Mouse (Mus musculus) monocyte, adult 5-6 weeks (primary cell): ENCODE measurements around the gene Gm13199. TPM values are rescaled to one million over a fixed set of nuclear protein-coding genes. Genes with fewer than 3 reads are reported as not detected.

Experiments used
- ATAC-seq: fragments of 153-309, 156-312 bp; replicated peaks from 2 replicates; pipeline ENCODE4 v1.8.0; 2017; ENCODE audit warnings: mild to moderate bottlenecking; ENCODE audit not compliant: low TSS enrichment, insufficient number of reproducible peaks, severe bottlenecking, poor library complexity, low FRiP score
- total RNA-seq: library from RNA; stranded (forward); fragments of 200-1000, 200-491, 200-594 nt; gene quantifications from 3 replicates; pipeline ENCODE4 v1.2.3, GENCODE M21; 2017

The Gm13199 gene
- not detected in 3 replicates for total RNA-seq

GRCm38 (mm10) chr2:5862834-5863233, at the start of gene Gm13199:
Gm13199 (minus strand) TSS chr2:5862934.
- no peak for ATAC-seq

- ATAC-seq = no peak
These were observed 48.7 kb upstream of the Gm13199 start for GRCm38 (mm10) chr2:5911282-5911965.

- peak; percentile 64 for ATAC-seq
These were observed 43.9 kb upstream of the Gm13199 start for GRCm38 (mm10) chr2:5906625-5907024.

- ATAC-seq = no peak
These were observed 43.4 kb upstream of the Gm13199 start for GRCm38 (mm10) chr2:5906092-5906491.

- peak; percentile 41; the same call in 1 of the 2 replicates for ATAC-seq
These were observed 37.4 kb upstream of the Gm13199 start for GRCm38 (mm10) chr2:5900145-5900544.

- ATAC-seq = peak; percentile 99
These were observed 32.3 kb upstream of the Gm13199 start, which contains the start of gene Sec61a2 for GRCm38 (mm10) chr2:5894843-5895570. Sec61a2 (minus strand) TSS chr2:5895432.

DNA sequence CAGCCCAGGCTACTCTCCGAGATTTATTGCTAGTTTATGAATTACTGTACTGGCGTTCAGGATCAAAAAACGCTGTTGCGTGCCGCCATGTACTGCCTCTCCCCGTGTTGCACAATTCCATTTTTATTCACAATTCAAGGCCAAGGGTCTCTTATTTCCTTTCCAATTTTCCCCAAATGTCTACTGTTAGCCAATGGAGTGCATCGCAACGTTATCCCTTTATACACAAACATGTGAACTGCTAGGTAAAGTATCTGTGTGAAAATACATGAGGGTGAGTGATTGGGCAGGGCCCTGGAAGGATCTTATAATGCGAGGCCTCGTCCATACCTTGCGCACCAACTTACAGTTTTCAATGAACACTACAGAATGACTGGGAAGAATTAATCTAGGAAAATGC, 31.6 kb upstream of the Gm13199 start:
- ATAC-seq = no peak

GRCm38 (mm10) chr2:5889412-5889811, 26.7 kb upstream of the Gm13199 start:
- ATAC-seq = no peak

- ATAC-seq = no peak
These were observed 26.1 kb upstream of the Gm13199 start for GRCm38 (mm10) chr2:5888865-5889264.

DNA sequence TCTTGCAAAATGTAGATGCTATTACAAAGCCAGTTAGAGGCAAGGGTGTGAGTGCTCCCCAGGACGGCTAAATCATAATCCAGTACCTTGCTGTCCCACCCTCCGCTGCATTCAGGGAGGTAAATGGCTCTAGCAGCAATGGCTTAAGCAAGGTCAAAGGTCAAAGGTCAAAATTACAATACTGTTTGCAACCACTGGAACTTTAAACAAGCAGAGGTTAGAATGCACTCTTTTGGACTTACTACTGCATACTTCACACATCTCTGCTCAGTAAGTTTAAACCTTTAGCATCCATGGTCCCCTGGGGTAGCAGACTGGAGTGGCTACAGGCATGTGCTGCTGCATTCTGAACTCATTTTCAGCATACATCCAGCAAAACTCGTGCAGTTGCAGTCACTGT, 14.7 kb upstream of the Gm13199 start:
- ATAC-seq = no peak

DNA sequence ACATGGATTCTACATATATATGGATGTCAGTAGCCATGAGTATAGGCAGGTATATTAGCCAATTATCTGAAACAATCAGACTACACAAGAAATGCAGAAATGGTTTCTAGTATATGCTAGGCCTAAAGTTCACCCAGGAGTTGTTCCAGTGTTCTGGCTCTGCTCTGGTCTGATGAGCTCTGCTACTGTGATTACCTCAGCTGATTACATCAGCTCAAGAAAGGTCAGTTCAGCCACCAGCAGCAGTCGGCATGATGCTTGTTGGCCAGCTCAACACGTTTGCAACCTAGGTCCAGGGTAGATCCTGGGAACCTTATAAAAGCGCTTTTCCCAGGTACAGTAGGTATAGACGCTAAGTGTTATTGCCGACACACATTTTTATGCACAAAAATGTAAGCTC, 7.0 kb upstream of the Gm13199 start:
- no peak for ATAC-seq

DNA sequence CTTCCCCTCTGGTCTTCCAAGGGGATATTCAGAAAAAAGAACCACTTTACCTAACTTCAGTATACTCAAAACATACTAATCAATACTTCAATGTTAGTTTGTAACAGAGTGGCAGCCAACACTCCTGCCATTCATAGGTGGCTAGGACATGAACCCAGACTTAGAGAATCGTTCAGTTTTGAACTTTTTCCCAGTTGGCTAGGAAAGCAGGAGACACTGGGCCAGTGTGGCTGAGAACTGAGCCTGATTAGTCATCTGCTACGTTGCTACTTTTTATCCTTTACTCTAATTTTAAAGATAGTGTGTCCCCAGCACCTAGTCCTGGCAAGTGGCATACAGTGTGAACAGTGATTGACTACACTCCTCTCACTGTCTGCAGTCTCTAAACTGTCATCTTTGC, 4.9 kb upstream of the Gm13199 start:
- ATAC-seq = no peak

- no peak for ATAC-seq
These were observed 10.9 kb downstream of the Gm13199 start for GRCm38 (mm10) chr2:5851866-5852265.

GRCm38 (mm10) chr2:5851116-5851515, 11.6 kb downstream of the Gm13199 start:
- no peak for ATAC-seq

DNA sequence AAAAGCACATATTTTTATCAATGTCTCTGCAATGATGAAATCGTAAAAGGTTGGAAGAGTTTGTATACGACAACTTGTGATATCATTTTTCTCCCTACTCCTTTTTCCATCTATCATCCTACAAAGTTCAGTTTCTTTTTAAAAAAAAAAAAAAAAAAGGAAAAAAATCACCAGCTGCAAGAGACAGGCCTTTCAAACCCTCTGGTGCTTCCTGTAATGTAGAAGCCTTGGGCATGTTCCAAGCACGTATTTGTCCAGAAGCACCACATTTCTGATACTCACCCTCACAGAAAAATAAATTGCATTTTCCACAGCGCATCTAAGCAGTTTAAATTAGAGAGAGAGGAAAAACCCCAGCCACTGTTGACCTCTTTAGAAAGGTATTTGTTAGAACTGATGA, 16.9 kb downstream of the Gm13199 start:
- ATAC-seq = no peak

DNA sequence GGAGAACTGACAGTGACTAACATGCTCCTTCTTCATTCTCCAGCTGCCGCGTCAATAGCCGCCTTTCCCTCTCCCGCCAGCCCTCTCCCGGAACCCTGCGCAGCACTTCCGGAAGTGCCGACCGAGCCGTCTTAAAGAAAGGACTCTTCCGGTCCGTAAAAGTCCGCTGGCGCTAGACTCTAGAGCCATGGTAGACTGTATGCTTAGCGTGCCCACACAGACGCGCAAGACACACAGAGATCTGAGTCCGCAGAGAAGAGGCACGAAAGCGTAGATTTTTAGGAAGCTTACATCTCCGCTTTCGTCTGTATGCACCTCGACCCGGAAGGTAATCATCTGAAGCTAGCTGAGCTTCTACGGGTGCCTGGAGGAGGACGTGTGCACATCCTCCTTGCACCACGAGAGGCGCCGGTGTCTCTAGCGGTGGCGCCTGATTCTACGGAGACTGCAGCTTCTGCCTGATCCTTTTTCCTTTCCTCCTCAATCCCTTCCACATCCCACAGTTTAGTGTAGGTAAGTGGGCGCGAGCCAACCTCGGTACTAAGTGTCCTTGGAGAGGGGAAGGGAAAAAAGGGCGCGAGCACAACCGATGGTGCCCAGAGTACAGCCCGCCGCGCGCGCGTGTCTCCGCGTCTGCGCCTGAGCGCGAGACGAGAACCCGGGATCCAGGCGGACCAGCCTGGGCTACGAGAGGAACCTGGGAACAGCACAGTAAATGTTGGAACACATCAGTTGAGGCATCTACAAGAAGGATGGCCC, 17.7 kb downstream of the Gm13199 start, which contains the start of the genes Nudt5 and Cdc123:
TSS of gene Nudt5 (plus strand) at position 147 of the 759 bp plus-strand sequence.
TSS of gene Cdc123 (minus strand) at position 292 of the 759 bp plus-strand sequence.
- peak; percentile 98 for ATAC-seq

GRCm38 (mm10) chr2:5844181-5844872, 18.4 kb downstream of the Gm13199 start:
- peak; percentile 3; the same call in 1 of the 2 replicates for ATAC-seq

- no peak for ATAC-seq
These were observed 21.9 kb downstream of the Gm13199 start for GRCm38 (mm10) chr2:5840815-5841214.
